Mouse (Mus musculus) kidney, postnatal 10 days (tissue): ENCODE measurements around the gene Efcab14.
A peak's percentile ranks its signal among the peaks of the same experiment; 100 is the strongest.

Source experiments
- DNase-seq: peaks from one replicate; pipeline ENCODE4 v3.0.0; 2021; ENCODE audit warnings: mixed read lengths

The Efcab14 gene

GRCm38 (mm10) chr4:115737551-115738041, at the start of gene Efcab14:
TSS of gene Efcab14 (plus strand) at chr4:115737744.
- peak; percentile 99 for DNase-seq

DNA sequence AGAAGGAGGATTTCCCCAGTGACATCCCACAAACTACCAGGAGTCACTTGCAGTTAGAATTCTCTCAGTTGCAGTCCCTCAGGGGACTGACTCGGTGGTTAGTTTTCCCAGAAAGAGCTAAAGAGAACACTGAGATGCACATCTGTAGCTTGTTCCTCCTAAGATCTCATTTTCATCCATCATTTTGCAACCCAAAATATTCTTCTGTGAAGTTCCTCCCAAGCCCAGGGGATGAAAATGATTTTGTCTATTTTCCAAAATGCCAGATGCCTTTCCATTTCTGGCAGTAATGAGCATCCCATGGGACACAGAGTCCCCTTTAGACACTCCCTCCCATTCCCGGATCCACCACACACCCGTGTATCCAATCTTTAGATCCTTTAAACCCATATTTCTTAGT, 36.1 kb upstream of the Efcab14 start:
- DNase-seq, result no peak

- DNase-seq, result no peak
These were observed 33.5 kb upstream of the Efcab14 start for GRCm38 (mm10) chr4:115703927-115704505.

DNA sequence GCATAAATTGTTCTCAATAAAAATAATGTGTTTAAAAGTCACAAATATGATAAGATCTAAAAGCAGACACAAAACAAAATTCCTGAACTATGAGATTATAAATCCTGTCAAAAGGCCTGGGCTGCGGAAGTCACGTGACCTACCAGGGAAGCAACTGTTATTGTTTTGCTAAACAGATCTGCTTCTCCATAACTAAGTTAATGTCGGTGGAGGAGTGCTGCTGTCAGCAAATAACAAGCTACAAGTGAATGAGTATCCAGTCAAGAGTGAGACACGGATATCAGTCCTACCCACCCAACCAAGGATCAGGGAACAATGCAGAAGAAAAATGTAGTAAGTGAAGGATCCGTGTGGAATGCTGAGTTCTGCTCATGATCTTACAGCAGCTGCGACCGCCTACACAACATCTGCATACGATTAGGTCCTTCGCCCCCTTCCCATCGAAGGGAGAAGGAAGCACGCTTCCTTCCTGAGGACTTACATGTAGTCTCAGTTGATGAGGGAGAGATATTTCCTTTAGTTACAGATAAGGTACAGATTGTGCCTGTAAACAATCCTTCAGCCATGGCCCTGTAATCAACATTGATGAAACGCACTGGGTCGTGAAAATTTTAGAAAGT, 28.5 kb upstream of the Efcab14 start:
- DNase-seq, result peak; percentile 81

GRCm38 (mm10) chr4:115709792-115710418, 27.6 kb upstream of the Efcab14 start:
- DNase-seq, result peak; percentile 95

GRCm38 (mm10) chr4:115728721-115729120, 8.8 kb upstream of the Efcab14 start:
- DNase-seq, result peak; percentile 87

DNA sequence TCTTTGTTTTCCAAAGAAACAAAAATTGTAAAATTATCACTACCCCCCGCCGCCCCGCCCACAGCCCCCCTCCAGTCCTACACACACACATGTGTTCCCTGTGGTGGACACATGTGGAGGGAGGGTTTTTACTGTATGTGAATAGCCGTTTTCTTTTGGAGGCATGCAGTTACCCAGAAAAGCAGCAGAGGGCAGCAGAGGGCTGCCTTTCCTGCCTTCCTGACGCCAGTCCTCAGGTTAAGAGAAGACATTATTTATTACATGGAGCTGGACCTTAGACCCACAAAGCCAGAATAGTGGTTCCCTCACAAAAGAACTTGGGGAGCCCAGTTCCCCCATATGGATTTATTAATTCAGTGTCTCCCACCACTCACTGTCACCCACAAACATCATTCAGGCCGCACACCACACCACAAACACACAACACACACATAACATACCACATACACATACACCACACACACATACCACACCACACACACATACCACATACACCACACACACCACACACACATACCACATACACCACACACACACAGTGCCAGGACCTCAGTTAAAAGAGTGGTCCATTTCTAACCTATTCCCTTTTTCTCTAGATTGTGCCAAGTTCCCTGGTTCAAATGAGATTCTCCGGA, 5.8 kb upstream of the Efcab14 start:
- DNase-seq, result peak; percentile 82

- no peak for DNase-seq
These were observed 5.2 kb upstream of the Efcab14 start for GRCm38 (mm10) chr4:115732223-115732818.

GRCm38 (mm10) chr4:115733746-115734145, 3.8 kb upstream of the Efcab14 start:
- DNase-seq, result no peak

DNA sequence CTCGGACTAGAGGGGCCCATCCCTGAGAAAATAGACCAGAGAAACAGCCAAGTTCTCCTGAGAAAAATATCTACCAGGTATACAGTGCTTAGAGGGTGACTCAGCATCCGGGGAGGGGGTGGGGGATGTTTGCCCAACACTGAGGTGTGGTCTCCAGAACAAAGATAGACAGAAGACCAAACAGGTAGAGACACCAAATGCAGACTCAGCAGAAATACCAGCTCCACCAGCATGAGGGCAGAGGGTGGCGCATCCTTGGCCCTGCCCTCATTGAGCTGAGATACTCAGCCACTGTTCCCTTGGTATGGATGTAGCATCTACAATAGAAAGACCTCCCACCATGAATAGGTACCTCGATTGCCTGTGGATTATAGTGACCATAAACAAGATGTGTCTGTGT, 2.7 kb upstream of the Efcab14 start:
- no peak for DNase-seq

- DNase-seq, result peak; percentile 13
These were observed 989 bp downstream of the Efcab14 start for GRCm38 (mm10) chr4:115738481-115738985.

GRCm38 (mm10) chr4:115742658-115743057, 5.1 kb downstream of the Efcab14 start:
- DNase-seq, result no peak

GRCm38 (mm10) chr4:115743096-115743495, 5.6 kb downstream of the Efcab14 start:
- DNase-seq, result no peak

DNA sequence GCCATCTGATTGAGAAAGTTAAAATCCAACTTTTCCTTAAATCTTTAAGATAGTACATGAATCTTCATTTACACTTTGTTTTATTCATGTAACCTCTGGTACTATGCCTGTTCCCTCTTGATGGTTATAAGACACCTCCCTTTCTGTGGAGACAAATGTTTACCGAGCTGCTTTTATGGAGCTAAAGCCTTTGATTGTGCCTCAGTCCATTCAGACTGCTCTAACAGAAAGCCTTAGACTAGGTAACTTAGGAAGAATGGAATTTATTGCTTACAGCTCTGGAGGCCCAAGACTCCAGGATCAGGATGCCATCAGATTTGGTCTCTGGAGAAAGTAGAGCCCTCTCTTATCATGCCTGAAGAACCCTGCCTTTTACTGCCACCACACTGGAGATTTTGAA, 10.6 kb downstream of the Efcab14 start:
- no peak for DNase-seq

- no peak for DNase-seq
These were observed 11.8 kb downstream of the Efcab14 start for GRCm38 (mm10) chr4:115749336-115749735.

DNA sequence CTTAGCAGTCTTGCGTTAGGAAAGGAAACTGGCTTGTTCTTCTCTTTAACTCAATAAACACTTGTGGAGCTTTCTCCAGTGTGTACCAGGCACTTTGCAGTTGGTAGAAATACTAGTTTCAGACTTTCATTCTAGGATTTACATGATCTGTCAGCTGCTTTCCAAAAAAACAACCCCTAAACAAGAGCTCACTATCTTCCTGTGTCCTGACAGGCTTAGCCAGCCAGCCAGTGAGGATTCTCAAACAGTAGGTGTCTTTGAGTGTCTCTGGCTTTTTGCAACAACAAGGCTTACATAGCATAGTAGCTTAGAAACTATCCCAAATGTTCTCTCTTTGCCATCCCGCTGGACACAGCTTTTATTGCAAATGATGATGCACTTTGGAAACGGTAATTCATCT, 16.6 kb downstream of the Efcab14 start:
- no peak for DNase-seq

DNA sequence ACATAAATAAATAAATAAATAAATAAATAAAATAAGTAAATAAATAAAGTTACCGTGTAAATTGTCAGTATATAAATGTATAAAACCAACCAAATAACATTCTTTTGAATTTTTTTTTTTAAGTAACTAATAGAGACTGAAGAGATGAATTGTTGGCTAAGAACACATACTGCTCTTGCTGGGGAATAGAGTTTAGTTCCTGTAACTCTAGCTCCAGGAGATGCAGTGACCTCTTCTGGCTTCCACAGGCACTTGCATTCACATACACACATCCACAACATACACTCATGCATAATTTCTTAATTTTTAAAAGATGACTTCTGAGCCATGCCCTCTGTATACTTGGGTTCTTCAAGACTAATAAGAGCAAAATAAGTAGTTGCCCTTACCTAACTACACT, 17.3 kb downstream of the Efcab14 start:
- no peak for DNase-seq

GRCm38 (mm10) chr4:115761206-115761605, 23.7 kb downstream of the Efcab14 start:
- DNase-seq, result peak; percentile 57

- DNase-seq, result no peak
These were observed 27.0 kb downstream of the Efcab14 start for GRCm38 (mm10) chr4:115764581-115764980.

GRCm38 (mm10) chr4:115767647-115768467, 30.3 kb downstream of the Efcab14 start:
- DNase-seq, result no peak

- DNase-seq, result no peak
These were observed 37.5 kb downstream of the Efcab14 start for GRCm38 (mm10) chr4:115775056-115775455.

GRCm38 (mm10) chr4:115777627-115778026, 40.1 kb downstream of the Efcab14 start:
- DNase-seq, result no peak
